Mouse (Mus musculus): ENCODE measurements at regions not wholly inside any gene's neighbourhood (a gene's known extent, or its start where the extent isn't known, plus 50 kb on each side); places are given as distances from the start of the nearest gene placed in this dataset.

- no peak overlapping the region for H3K4me2 ChIP-seq (replicated peaks)
- peaks cover 11% of the 10 kb centered on the region for H3K4me1 ChIP-seq
- WGBS: 86% methylated on average over 4 of the region's 4 CpGs
- H3K9me3 ChIP-seq (replicated peaks): no peaks in the 10 kb centered on the region
- H3K9ac ChIP-seq: no peak overlapping the region
- H3K27ac ChIP-seq: no peak overlapping the region
- no peak for ATAC-seq (ENCODE audit: low FRiP score)
- no peak overlapping the region for H3K4me3 ChIP-seq
- no peaks in the 10 kb centered on the region for H3K27me3 ChIP-seq
- no peaks in the 10 kb centered on the region for H3K36me3 ChIP-seq
These were observed 110.4 kb downstream of the Tbx19 start for GRCm38 (mm10) chr1:165050176-165050575.

- H3K9me3 ChIP-seq (replicated peaks): no peaks in the 10 kb centered on the region
- H3K4me3 ChIP-seq: no peak overlapping the region
- H3K4me1 ChIP-seq: peaks cover 18% of the 10 kb centered on the region
- no peak overlapping the region for H3K4me2 ChIP-seq (replicated peaks)
- H3K36me3 ChIP-seq: no peaks in the 10 kb centered on the region
- no peaks in the 10 kb centered on the region for H3K27me3 ChIP-seq
- H3K9ac ChIP-seq: no peak overlapping the region
- peak; percentile 73 for ATAC-seq (ENCODE audit: low FRiP score)
- 23% methylated on average over 7 of the region's 7 CpGs for WGBS
- H3K27ac ChIP-seq: peak overlapping the region; percentile 67
These were observed 111.3 kb upstream of the Xcl1 start for GRCm38 (mm10) chr1:165046637-165047036.

- Histone ChIP-seq H3K27me3 (no peaks in the 10 kb centered on the region), H3K27ac (peak overlapping the region; percentile 67; the same call in 1 of the 2 replicates), H3K9me3 (replicated peaks) (no peaks in the 10 kb centered on the region), H3K4me2 (replicated peaks) (no peak overlapping the region), H3K9ac (no peak overlapping the region), H3K36me3 (no peaks in the 10 kb centered on the region), H3K4me3 (no peak overlapping the region), H3K4me1 (peaks cover 18% of the 10 kb centered on the region)
- ATAC-seq (ENCODE audit: low FRiP score): 0 out of 2 replicates have a peak, but pooled peaks have one; percentile 20
- WGBS: 62% methylated on average over 4 of the region's 4 CpGs
These were observed 110.7 kb upstream of the Xcl1 start for GRCm38 (mm10) chr1:165046056-165046455.

- ATAC-seq (ENCODE audit: low FRiP score): no peak
- Histone ChIP-seq H3K4me1 (peaks cover 18% of the 10 kb centered on the region), H3K4me2 (replicated peaks) (no peak overlapping the region), H3K27me3 (no peaks in the 10 kb centered on the region), H3K9ac (no peak overlapping the region), H3K4me3 (no peak overlapping the region), H3K36me3 (no peaks in the 10 kb centered on the region), H3K27ac (no peak overlapping the region), H3K9me3 (replicated peaks) (no peaks in the 10 kb centered on the region)
- WGBS: 55% methylated on average over 3 of the region's 3 CpGs
These were observed 108.0 kb upstream of the Xcl1 start for GRCm38 (mm10) chr1:165043361-165043760.

- Histone ChIP-seq H3K4me2 (replicated peaks) (no peak overlapping the region), H3K27me3 (0 out of 2 replicates have a peak, but pooled peaks cover 2% of the 10 kb centered on the region), H3K36me3 (no peaks in the 10 kb centered on the region), H3K9ac (no peak overlapping the region), H3K9me3 (replicated peaks) (no peaks in the 10 kb centered on the region), H3K27ac (no peak overlapping the region), H3K4me3 (no peak overlapping the region), H3K4me1 (peaks cover 18% of the 10 kb centered on the region)
- WGBS: 74% methylated on average over 2 of the region's 2 CpGs
- no peak for ATAC-seq (ENCODE audit: low FRiP score)
These were observed 106.8 kb upstream of the Xcl1 start for GRCm38 (mm10) chr1:165042105-165042504.

GRCm38 (mm10) chr1:165036631-165037030 is 101.3 kb upstream of the Xcl1 start:
- Histone ChIP-seq H3K9ac (no peak overlapping the region), H3K27ac (no peak overlapping the region), H3K4me1 (no peaks in the 10 kb centered on the region), H3K4me2 (replicated peaks) (no peak overlapping the region), H3K36me3 (no peaks in the 10 kb centered on the region), H3K27me3 (0 out of 2 replicates have a peak, but pooled peaks cover 4% of the 10 kb centered on the region), H3K4me3 (no peak overlapping the region), H3K9me3 (replicated peaks) (no peaks in the 10 kb centered on the region)
- WGBS: 77% methylated on average over 3 of the region's 3 CpGs
- no peak for ATAC-seq (ENCODE audit: low FRiP score)

GRCm38 (mm10) chr1:165035618-165036017 is 100.3 kb upstream of the Xcl1 start:
- Histone ChIP-seq H3K9ac (no peak overlapping the region), H3K36me3 (no peaks in the 10 kb centered on the region), H3K27ac (no peak overlapping the region), H3K9me3 (replicated peaks) (no peaks in the 10 kb centered on the region), H3K27me3 (0 out of 2 replicates have a peak, but pooled peaks cover 4% of the 10 kb centered on the region), H3K4me2 (replicated peaks) (no peak overlapping the region), H3K4me3 (no peak overlapping the region), H3K4me1 (no peaks in the 10 kb centered on the region)
- no peak for ATAC-seq (ENCODE audit: low FRiP score)
- WGBS: 93% methylated on average over 1 of the region's 1 CpGs

GRCm38 (mm10) chr1:165020960-165021563 is 85.7 kb upstream of the Xcl1 start:
- Histone ChIP-seq H3K9me3 (replicated peaks) (no peaks in the 10 kb centered on the region), H3K4me2 (replicated peaks) (no peak overlapping the region), H3K36me3 (no peaks in the 10 kb centered on the region), H3K27me3 (no peaks in the 10 kb centered on the region), H3K9ac (no peak overlapping the region), H3K27ac (no peak overlapping the region), H3K4me3 (no peak overlapping the region), H3K4me1 (peaks cover 9% of the 10 kb centered on the region)
- ATAC-seq (ENCODE audit: low FRiP score): no peak
- 76% methylated on average over 10 of the region's 10 CpGs for WGBS

- no peak overlapping the region; the same call in 1 of the 2 replicates for H3K9ac ChIP-seq
- 17% methylated on average over 16 of the region's 16 CpGs for WGBS
- H3K27ac ChIP-seq: peak overlapping the region; percentile 30; the same call in 1 of the 2 replicates
- no peaks in the 10 kb centered on the region for H3K27me3 ChIP-seq
- peak; percentile 96 for ATAC-seq (ENCODE audit: low FRiP score)
- H3K4me3 ChIP-seq: peak overlapping the region; percentile 36
- peak overlapping the region; percentile 52 for H3K4me2 ChIP-seq (replicated peaks)
- no peaks in the 10 kb centered on the region for H3K36me3 ChIP-seq
- no peaks in the 10 kb centered on the region for H3K9me3 ChIP-seq (replicated peaks)
- peaks cover 9% of the 10 kb centered on the region for H3K4me1 ChIP-seq
These were observed 83.5 kb upstream of the Xcl1 start for GRCm38 (mm10) chr1:165018692-165019309.

GRCm38 (mm10) chr1:165018236-165018635 is 82.9 kb upstream of the Xcl1 start:
- Histone ChIP-seq H3K4me3 (no peak overlapping the region), H3K36me3 (no peaks in the 10 kb centered on the region), H3K27me3 (no peaks in the 10 kb centered on the region), H3K4me1 (peaks cover 9% of the 10 kb centered on the region), H3K9me3 (replicated peaks) (no peaks in the 10 kb centered on the region), H3K9ac (no peak overlapping the region), H3K27ac (peak overlapping the region; percentile 18; the same call in 1 of the 2 replicates), H3K4me2 (replicated peaks) (peak overlapping the region; percentile 52; the same call in 1 of the 2 replicates)
- ATAC-seq (ENCODE audit: low FRiP score): peak; percentile 35
- 86% methylated on average over 4 of the region's 4 CpGs for WGBS

- Histone ChIP-seq H3K4me2 (replicated peaks) (no peak overlapping the region), H3K9me3 (replicated peaks) (no peaks in the 10 kb centered on the region), H3K27me3 (no peaks in the 10 kb centered on the region), H3K36me3 (no peaks in the 10 kb centered on the region), H3K27ac (peak overlapping the region; percentile 18; the same call in 1 of the 2 replicates), H3K9ac (no peak overlapping the region), H3K4me3 (no peak overlapping the region), H3K4me1 (peaks cover 9% of the 10 kb centered on the region)
- ATAC-seq (ENCODE audit: low FRiP score): peak; percentile 38
- WGBS: 40% methylated on average over 6 of the region's 6 CpGs
These were observed 82.5 kb upstream of the Xcl1 start for GRCm38 (mm10) chr1:165017793-165018192.

- Histone ChIP-seq H3K36me3 (no peaks in the 10 kb centered on the region), H3K27me3 (no peaks in the 10 kb centered on the region), H3K4me1 (peaks cover 9% of the 10 kb centered on the region), H3K27ac (no peak overlapping the region), H3K9me3 (replicated peaks) (no peaks in the 10 kb centered on the region), H3K4me3 (no peak overlapping the region), H3K9ac (no peak overlapping the region), H3K4me2 (replicated peaks) (no peak overlapping the region)
- WGBS: 92% methylated on average over 1 of the region's 1 CpGs
- no peak for ATAC-seq (ENCODE audit: low FRiP score)
These were observed 79.0 kb upstream of the Xcl1 start for GRCm38 (mm10) chr1:165014328-165014727.

GRCm38 (mm10) chr1:165013428-165013827 is 78.1 kb upstream of the Xcl1 start:
- Histone ChIP-seq H3K9me3 (replicated peaks) (no peaks in the 10 kb centered on the region), H3K4me2 (replicated peaks) (no peak overlapping the region), H3K27me3 (no peaks in the 10 kb centered on the region), H3K4me3 (no peak overlapping the region), H3K27ac (no peak overlapping the region), H3K9ac (no peak overlapping the region), H3K4me1 (peaks cover 6% of the 10 kb centered on the region; the same call in 1 of the 2 replicates), H3K36me3 (no peaks in the 10 kb centered on the region)
- no peak for ATAC-seq (ENCODE audit: low FRiP score)
- 81% methylated on average over 2 of the region's 2 CpGs for WGBS
